Mouse (Mus musculus): ENCODE measurements around the gene Nobox.

Gene Nobox

GRCm38 (mm10) chr6:43309454-43309853, at the start of gene Nobox:
Nobox (minus strand) TSS chr6:43309554.
- no peak for DNase-seq (ENCODE audit: low spot score in 2 of 2)

DNA sequence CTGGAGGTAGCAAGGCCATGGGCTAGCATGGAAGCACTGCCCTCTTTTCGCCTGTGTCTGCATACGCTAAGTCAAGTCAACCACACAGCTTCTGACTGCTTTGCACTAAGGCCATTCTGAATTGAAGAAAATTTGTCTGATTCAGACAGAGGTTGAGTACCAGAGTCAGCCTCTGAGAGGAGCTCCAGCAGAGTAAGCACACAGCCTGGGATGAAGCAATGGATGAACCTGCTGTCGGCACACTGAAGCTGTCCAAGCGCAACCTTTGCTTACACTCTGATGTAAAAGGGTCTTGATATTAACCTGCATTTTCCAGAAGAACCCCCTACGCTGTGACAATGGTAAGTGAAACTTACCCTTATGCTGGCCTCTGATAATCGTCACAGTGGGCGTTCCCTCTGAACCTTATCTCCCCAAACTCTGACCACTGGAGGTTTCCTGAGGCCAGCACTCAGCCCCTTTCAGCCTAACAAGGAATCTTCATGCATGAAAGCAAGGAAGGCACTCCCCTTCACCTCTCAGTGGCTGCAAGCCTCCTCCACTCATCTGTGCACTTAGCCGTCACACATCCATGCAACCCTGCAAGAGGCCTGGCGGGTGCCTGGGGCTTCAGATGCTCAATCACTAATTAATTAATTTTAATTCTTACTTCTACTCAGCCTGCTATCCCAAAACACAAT, 45.3 kb upstream of the Nobox start:
- DNase-seq (ENCODE audit: low spot score in 2 of 2) = no peak

DNA sequence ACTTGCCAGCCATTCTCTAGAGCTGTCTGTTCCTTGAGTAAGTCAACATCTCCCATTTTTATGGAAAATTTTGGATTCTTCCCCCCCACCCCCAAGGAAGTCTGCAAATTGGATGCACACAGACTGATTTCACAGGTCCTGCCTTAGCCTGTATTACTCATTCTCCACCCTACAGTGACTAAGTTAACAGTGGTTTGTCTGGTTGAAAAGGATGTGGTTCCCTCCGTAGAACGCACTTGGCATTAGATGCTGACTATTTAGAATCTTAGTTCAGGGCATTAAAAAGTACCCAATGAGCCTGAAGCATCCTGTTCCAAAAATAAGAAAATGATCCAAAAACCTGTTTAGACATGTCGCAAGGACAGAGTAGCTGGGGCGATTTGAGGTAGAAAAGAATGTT, 44.1 kb upstream of the Nobox start:
- DNase-seq (ENCODE audit: low spot score in 2 of 2) = no peak

- no peak for DNase-seq (ENCODE audit: low spot score in 2 of 2)
Observed at GRCm38 (mm10) chr6:43349083-43349482, 39.7 kb upstream of the Nobox start.

DNA sequence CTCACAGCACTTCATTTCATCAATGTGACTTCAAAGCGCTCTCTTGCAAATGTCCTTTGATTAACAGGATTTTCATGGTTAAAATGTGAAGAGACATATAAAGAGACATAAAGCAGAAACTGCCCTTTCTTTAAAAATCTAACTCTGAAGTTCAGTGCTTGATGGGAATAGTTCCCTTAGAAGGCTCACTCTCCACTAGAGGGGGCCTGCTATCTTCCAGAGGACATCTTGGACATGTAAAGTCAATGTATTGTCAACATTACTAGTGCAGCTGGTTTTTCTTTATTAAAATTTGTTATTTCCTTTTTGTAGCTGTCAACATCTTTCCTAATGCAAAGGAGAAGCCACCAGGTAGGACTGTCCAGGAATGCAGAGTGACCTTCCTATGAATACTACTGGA, 38.3 kb upstream of the Nobox start:
- no peak for DNase-seq (ENCODE audit: low spot score in 2 of 2)

GRCm38 (mm10) chr6:43343006-43343405, 33.7 kb upstream of the Nobox start:
- DNase-seq (ENCODE audit: low spot score in 2 of 2) = no peak

DNA sequence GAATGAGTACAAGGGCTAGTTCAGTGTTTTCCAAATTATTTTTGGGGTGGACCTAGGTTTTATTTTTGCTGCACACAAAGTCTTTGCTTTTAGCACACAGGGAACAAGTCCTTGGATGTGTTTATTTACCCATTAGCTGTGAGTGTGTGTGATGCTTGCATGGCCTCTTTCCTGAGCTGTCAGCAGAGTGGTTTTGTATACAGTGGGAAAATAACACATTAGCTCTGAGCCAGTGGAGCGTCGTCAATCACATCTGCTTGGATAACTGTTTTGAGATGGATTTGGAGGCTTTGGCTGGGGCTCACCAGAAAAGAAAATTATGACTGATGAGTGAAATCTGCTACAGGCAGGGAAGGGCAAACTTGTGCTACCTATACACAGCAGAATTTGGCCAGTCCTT, 33.0 kb upstream of the Nobox start:
- DNase-seq (ENCODE audit: low spot score in 2 of 2) = no peak

GRCm38 (mm10) chr6:43338804-43339203, 29.4 kb upstream of the Nobox start:
- DNase-seq (ENCODE audit: low spot score in 2 of 2) = no peak

- DNase-seq (ENCODE audit: low spot score in 2 of 2) = no peak
Observed at GRCm38 (mm10) chr6:43337491-43337961, 28.2 kb upstream of the Nobox start.

GRCm38 (mm10) chr6:43335619-43336234, 26.4 kb upstream of the Nobox start:
- DNase-seq (ENCODE audit: low spot score in 2 of 2) = no peak

- DNase-seq (ENCODE audit: low spot score in 2 of 2) = no peak
Observed at GRCm38 (mm10) chr6:43333479-43333878, 24.1 kb upstream of the Nobox start.

DNA sequence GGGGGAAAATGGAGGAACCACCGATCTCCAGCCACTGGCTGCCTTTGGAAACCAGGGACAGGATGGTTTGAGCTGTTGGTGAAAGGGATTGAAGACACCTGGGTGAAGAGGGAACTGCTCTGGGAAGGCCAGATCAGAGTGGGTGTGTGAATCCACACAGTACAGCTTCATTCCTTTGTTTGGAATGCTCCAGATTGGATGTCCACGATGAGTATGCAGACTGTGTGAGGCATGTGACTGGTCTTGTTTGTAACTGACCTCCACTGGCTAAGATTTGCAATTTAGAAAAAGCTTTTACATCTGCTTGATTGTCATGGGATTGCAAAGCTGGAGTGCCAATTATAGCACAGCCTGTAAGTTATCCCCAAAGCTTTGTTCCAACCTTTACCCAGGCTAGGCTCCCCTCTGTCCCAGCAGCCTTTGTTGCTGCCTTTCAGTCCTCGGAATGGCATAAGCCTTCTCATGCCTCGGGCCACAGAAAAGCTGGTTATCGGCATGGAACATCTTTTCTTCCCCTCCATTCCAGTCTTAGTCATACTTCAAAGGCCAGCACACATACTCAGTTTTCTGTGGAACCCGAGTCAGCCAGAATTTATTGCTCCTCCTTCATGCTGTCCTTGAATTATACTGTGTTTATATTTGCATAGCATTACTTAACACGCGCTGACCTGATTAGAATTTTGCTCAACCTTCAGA, 3.8 kb upstream of the Nobox start:
- no peak for DNase-seq (ENCODE audit: low spot score in 2 of 2)

DNA sequence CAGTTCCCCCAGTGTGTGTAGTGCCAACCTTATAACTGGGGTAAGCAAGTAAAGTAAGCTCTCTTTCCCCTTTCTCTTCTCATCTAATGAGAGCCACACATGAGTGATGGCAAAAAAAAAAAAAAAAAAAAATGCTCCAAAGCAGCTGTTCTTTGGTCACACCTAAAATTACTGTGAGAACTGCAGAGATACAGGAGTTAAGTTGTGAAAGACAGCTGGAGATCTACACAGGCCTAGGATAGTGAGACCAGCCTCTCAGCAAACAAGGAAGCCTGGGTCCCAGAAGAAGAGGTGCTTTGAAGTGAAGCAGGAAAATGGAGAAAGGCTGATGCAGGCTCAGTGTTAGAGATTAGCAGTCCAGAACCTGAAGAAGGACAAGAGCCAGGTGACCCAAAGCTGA, 3.2 kb upstream of the Nobox start:
- no peak for DNase-seq (ENCODE audit: low spot score in 2 of 2)

DNA sequence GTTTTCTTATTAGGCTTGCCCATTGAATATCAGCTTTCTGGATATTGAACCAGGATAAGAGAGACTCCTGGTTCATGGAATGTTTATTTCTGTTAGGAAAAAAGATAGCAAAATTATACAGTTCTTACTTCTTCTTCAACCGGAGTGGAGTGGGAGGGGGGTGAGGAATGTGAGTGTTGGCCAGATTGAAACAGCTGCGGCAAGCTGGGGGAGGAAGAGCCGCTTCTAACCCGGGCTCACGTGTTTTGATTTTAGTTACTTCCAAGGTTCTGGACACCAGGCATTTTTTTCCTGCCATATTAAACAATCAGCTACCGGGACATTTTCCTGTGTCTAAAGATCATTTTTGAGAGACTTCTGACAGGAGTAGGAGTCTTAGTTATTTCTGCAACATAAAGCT, 717 bp upstream of the Nobox start:
- no peak for DNase-seq (ENCODE audit: low spot score in 2 of 2)

DNA sequence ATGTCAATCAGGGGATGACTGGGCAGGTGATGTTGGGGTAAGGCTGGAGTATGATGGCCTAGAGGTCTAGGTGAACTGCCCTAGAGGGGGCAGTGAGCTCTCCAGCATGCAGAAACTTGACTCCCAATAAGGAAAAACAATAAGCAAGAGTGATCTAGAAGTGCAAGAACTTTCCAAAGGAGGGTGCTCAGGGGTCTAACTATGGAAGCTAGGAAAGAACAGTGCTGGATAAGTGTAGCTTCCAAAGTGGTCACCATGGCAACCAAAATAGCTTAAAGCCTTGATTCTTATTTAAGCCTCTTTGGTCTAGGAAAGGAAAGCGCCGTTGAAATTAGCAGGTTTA, 11.9 kb downstream of the Nobox start:
- no peak for DNase-seq (ENCODE audit: low spot score in 2 of 2)

GRCm38 (mm10) chr6:43296798-43297507, 12.4 kb downstream of the Nobox start:
- peak in 1 of 2 experiments; percentile 53 for DNase-seq (ENCODE audit: low spot score in 2 of 2)

- DNase-seq (ENCODE audit: low spot score in 2 of 2) = no peak
Observed at GRCm38 (mm10) chr6:43295908-43296307, 13.4 kb downstream of the Nobox start.

DNA sequence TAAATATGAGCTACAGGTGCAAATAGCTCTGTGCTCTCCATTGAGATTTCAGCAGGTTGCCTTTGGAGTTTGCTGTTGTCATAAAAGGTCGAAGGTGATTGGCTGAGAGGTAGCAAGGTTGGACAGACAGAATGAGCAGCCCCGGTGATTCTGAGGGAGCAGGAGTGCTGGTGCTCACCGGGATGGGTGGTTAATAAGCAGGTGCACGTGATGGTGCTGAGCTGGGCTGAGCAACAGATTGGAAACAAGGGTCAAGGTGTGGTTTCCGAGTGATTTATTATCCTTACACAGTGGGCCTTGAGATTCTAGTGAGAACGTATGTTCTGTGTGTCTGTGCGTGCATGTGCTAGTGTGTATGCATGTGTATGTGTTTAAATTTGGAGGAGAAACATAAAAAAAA, 16.2 kb downstream of the Nobox start:
- DNase-seq (ENCODE audit: low spot score in 2 of 2) = no peak

- DNase-seq (ENCODE audit: low spot score in 2 of 2) = no peak
Observed at GRCm38 (mm10) chr6:43292471-43293076, 16.8 kb downstream of the Nobox start.

GRCm38 (mm10) chr6:43292041-43292440, 17.3 kb downstream of the Nobox start:
- DNase-seq (ENCODE audit: low spot score in 2 of 2) = no peak

GRCm38 (mm10) chr6:43280481-43280880, 28.9 kb downstream of the Nobox start:
- no peak for DNase-seq (ENCODE audit: low spot score in 2 of 2)

- DNase-seq (ENCODE audit: low spot score in 2 of 2) = peak in 1 of 2 experiments; percentile 16
Observed at GRCm38 (mm10) chr6:43278247-43278646, 31.1 kb downstream of the Nobox start.
